Mouse (Mus musculus) hindbrain, embryonic 15.5 days (tissue): Measurements from ENCODE around the gene Als2cr12. TPM values are rescaled to one million over a fixed set of nuclear protein-coding genes. Genes with fewer than 3 reads are reported as not detected.
"Not testable (repeated sequence)": the region's sequence is repeated elsewhere in the genome, so short reads cannot be mapped to it uniquely, and the experiment has no call there.

Experiments used
- ATAC-seq: fragments of 200-750 bp; cut with Nextera tagmentation; 2 replicates; pipeline ENCODE4 v1.8.0; 2017; ENCODE audit warnings: low read depth, moderate number of reproducible peaks, moderate TSS enrichment; ENCODE audit not compliant: low FRiP score
- H3K27ac ChIP-seq: fragments of 300-500 bp; sonication (generic); replicated peaks from 2 replicates; pipeline ENCODE4 v1.5.1; 2015; ENCODE audit warnings: mild to moderate bottlenecking, inconsistent platforms
- H3K27me3 ChIP-seq: fragments of 300-500 bp; sonication (generic); 2 replicates; pipeline ENCODE4 v1.6.1; 2015; ENCODE audit warnings: control low read depth, inconsistent platforms
- H3K36me3 ChIP-seq: fragments of 300-500 bp; sonication (generic); 2 replicates; pipeline ENCODE4 v1.6.1; 2015; ENCODE audit warnings: control low read depth, inconsistent platforms
- H3K4me1 ChIP-seq: fragments of 300-500 bp; sonication (generic); replicated peaks from 2 replicates; pipeline ENCODE4 v1.6.1; 2015; ENCODE audit warnings: control low read depth, inconsistent platforms
- H3K4me2 ChIP-seq: fragments of 300-500 bp; sonication (generic); 2 replicates; pipeline ENCODE4 v1.6.1; 2015; ENCODE audit warnings: moderate library complexity, mild to moderate bottlenecking, inconsistent platforms
- H3K4me3 ChIP-seq: fragments of 300-500 bp; sonication (generic); 2 replicates; pipeline ENCODE4 v1.5.1; 2015; ENCODE audit warnings: mild to moderate bottlenecking, inconsistent platforms
- H3K9ac ChIP-seq: fragments of 300-500 bp; sonication (generic); 2 replicates; pipeline ENCODE4 v1.6.1; 2015; ENCODE audit warnings: inconsistent platforms
- H3K9me3 ChIP-seq: fragments of 300-500 bp; sonication (generic); 2 replicates; pipeline ENCODE4 v1.6.1; 2016; ENCODE audit warnings: control low read depth, inconsistent platforms
- WGBS: fragments of 180-500 bp; shearing (Covaris S2); methylation state at CpG from one replicate; pipeline ENCODE4 v1.1.7; 2015; 5-methylcytosine and 5-hydroxymethylcytosine counted together
- polyA plus RNA-seq: library from polyadenylated mRNA; unstranded; fragments of >200 nt; fragmentation: Nextera tagmentation; extraction: Ambion mirVana; gene quantifications from 2 replicates; pipeline ENCODE4 v1.2.1, GENCODE M21; 2015

Als2cr12 gene
- polyA plus RNA-seq, 1 experiment from 2014 or later = not detected

GRCm38 (mm10) chr1:58672116-58672515, 23.7 kb downstream of the Als2cr12 start:
- Histone ChIP-seq H3K4me1 (no peaks in the 10 kb centered on the region), H3K36me3 (no peaks in the 10 kb centered on the region), H3K4me3 (no peak overlapping the region), H3K9me3 (no peaks in the 10 kb centered on the region), H3K4me2 (no peak overlapping the region), H3K27ac (no peak overlapping the region), H3K9ac (no peak overlapping the region), H3K27me3 (no peaks in the 10 kb centered on the region)
- 89% methylated on average over 2 of the region's 2 CpGs for WGBS
- no peak for ATAC-seq

- H3K27me3 ChIP-seq, H3K4me1 ChIP-seq, ATAC-seq, H3K36me3 ChIP-seq, H3K4me3 ChIP-seq, H3K9ac ChIP-seq, H3K4me2 ChIP-seq, H3K27ac ChIP-seq, H3K9me3 ChIP-seq: not testable (repeated sequence)
- WGBS = 93% methylated on average over 3 of the region's 3 CpGs
These were observed 26.2 kb downstream of the Als2cr12 start for GRCm38 (mm10) chr1:58669635-58670034.

- 72% methylated on average over 5 of the region's 5 CpGs for WGBS
- no peaks in the 10 kb centered on the region for H3K27me3 ChIP-seq
- H3K4me1 ChIP-seq = no peaks in the 10 kb centered on the region
- H3K27ac ChIP-seq = no peak overlapping the region
- H3K4me3 ChIP-seq = no peak overlapping the region
- no peak overlapping the region for H3K4me2 ChIP-seq
- H3K9ac ChIP-seq = no peak overlapping the region
- ATAC-seq = no peak
- no peaks in the 10 kb centered on the region for H3K36me3 ChIP-seq
- H3K9me3 ChIP-seq = no peaks in the 10 kb centered on the region
These were observed 27.6 kb downstream of the Als2cr12 start for GRCm38 (mm10) chr1:58668191-58668590.

GRCm38 (mm10) chr1:58663365-58663764, 32.4 kb downstream of the Als2cr12 start:
- H3K36me3 ChIP-seq, H3K27me3 ChIP-seq, H3K4me1 ChIP-seq, ATAC-seq, H3K9ac ChIP-seq, H3K4me3 ChIP-seq, H3K4me2 ChIP-seq, H3K9me3 ChIP-seq, H3K27ac ChIP-seq: not testable (repeated sequence)
- 91% methylated on average over 3 of the region's 3 CpGs for WGBS

GRCm38 (mm10) chr1:58662671-58663070, 33.1 kb downstream of the Als2cr12 start:
- H3K4me2 ChIP-seq, ATAC-seq, H3K9me3 ChIP-seq, H3K27me3 ChIP-seq, H3K4me3 ChIP-seq, H3K9ac ChIP-seq, H3K36me3 ChIP-seq, H3K27ac ChIP-seq, H3K4me1 ChIP-seq: not testable (repeated sequence)
- 96% methylated on average over 5 of the region's 5 CpGs for WGBS

GRCm38 (mm10) chr1:58652480-58653403, 43.0 kb downstream of the Als2cr12 start:
- no peaks in the 10 kb centered on the region for H3K9me3 ChIP-seq
- WGBS = 2% methylated on average over 37 of the region's 37 CpGs
- peak overlapping the region; percentile 56 for H3K9ac ChIP-seq
- peak overlapping the region; percentile 94 for H3K4me2 ChIP-seq
- no peaks in the 10 kb centered on the region for H3K27me3 ChIP-seq
- H3K4me3 ChIP-seq = peak overlapping the region; percentile 52
- no peak overlapping the region for H3K27ac ChIP-seq
- no peaks in the 10 kb centered on the region for H3K36me3 ChIP-seq
- peak; percentile 87 for ATAC-seq
- H3K4me1 ChIP-seq = no peaks in the 10 kb centered on the region

- not testable (repeated sequence) for H3K36me3 ChIP-seq, H3K27me3 ChIP-seq, H3K27ac ChIP-seq, H3K9ac ChIP-seq, H3K9me3 ChIP-seq, H3K4me1 ChIP-seq, ATAC-seq
- peak overlapping the region; percentile 94 for H3K4me2 ChIP-seq
- H3K4me3 ChIP-seq = peak overlapping the region; percentile 52
- 87% methylated on average over 17 of the region's 17 CpGs for whole genome bisulfite sequencing
These were observed 44.0 kb downstream of the Als2cr12 start for GRCm38 (mm10) chr1:58651571-58652456.

GRCm38 (mm10) chr1:58628847-58629246, 66.9 kb downstream of the Als2cr12 start:
- ATAC-seq, H3K9me3 ChIP-seq, H3K27me3 ChIP-seq, H3K36me3 ChIP-seq, H3K27ac ChIP-seq, H3K4me1 ChIP-seq, H3K9ac ChIP-seq, H3K4me2 ChIP-seq, H3K4me3 ChIP-seq: not testable (repeated sequence)
- 73% methylated on average over 1 of the region's 2 CpGs for WGBS

- H3K4me3 ChIP-seq = no peak overlapping the region
- H3K4me1 ChIP-seq = no peaks in the 10 kb centered on the region
- no peaks in the 10 kb centered on the region for H3K9me3 ChIP-seq
- no peaks in the 10 kb centered on the region for H3K27me3 ChIP-seq
- no peak overlapping the region for H3K27ac ChIP-seq
- ATAC-seq = peak; percentile 48; the same call in 1 of the 2 replicates
- H3K4me2 ChIP-seq = no peak overlapping the region
- H3K9ac ChIP-seq = no peak overlapping the region
- WGBS = 70% methylated on average over 7 of the region's 7 CpGs
- H3K36me3 ChIP-seq = no peaks in the 10 kb centered on the region
These were observed 73.6 kb downstream of the Als2cr12 start for GRCm38 (mm10) chr1:58621996-58622748.

- H3K27ac ChIP-seq = no peak overlapping the region
- no peaks in the 10 kb centered on the region for H3K36me3 ChIP-seq
- H3K4me3 ChIP-seq = no peak overlapping the region
- no peak overlapping the region for H3K9ac ChIP-seq
- H3K4me1 ChIP-seq = no peaks in the 10 kb centered on the region
- 85% methylated on average over 3 of the region's 3 CpGs for WGBS
- H3K27me3 ChIP-seq = no peaks in the 10 kb centered on the region
- no peaks in the 10 kb centered on the region for H3K9me3 ChIP-seq
- ATAC-seq = no peak
- no peak overlapping the region for H3K4me2 ChIP-seq
These were observed 74.5 kb downstream of the Als2cr12 start for GRCm38 (mm10) chr1:58621251-58621650.

GRCm38 (mm10) chr1:58618766-58619165, 77.0 kb downstream of the Als2cr12 start:
- Histone ChIP-seq H3K9ac (no peak overlapping the region), H3K27me3 (no peaks in the 10 kb centered on the region), H3K36me3 (no peaks in the 10 kb centered on the region), H3K4me3 (no peak overlapping the region), H3K27ac (no peak overlapping the region), H3K9me3 (no peaks in the 10 kb centered on the region), H3K4me1 (no peaks in the 10 kb centered on the region), H3K4me2 (no peak overlapping the region)
- no peak for ATAC-seq
- WGBS = 96% methylated on average over 2 of the region's 2 CpGs
